Mouse (Mus musculus): ENCODE data around the gene Slfn5. TPM values are rescaled to one million over a fixed set of nuclear protein-coding genes. Genes with fewer than 3 reads are reported as not detected.
"Not testable (repeated sequence)": the region's sequence is repeated elsewhere in the genome, so short reads cannot be mapped to it uniquely, and the experiment has no call there.

The Slfn5 gene
- polyA plus RNA-seq (2012; rRNA removed): 1.4 and 2.6 TPM in 2 replicates

DNA sequence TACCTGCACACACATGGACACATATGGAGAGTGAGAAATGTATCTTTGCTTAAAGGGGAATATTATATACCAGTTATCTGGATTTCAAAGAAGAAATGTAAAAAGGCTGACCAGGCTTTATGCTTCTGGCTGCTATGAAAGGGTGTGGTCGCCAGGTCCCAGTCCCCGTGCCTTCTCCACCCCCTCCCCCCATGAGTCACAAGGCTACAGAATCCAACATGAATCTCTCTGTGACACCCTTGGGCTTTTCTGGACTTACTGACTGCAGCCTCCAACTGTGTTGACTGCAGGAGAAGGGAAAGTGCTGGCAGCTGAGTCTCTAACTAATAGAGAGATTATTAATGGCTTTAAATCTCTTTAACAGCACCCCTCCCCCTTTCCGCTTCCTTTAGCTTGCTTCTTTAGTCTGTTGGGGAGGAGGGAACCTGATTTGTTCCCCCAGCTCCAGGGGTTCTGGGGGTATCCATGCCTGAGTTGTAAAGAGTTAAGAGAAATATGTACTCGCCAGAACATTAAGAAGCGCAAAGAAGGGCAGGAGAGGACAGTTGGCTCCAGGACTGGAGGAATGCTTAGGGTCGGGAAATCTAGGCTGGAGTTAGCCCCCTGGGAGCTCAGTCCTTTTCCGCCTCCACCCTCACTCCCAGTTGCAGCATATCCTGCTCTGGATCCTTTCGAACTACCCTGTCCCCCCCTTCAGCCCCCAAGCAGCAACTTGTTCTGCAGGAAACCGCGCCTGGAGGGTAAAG, at the start of gene Slfn5:
Gene Slfn5, plus strand, starts transcription at position 614 of the 746 bp plus-strand sequence.
- no peak for DNase-seq (ENCODE audit: low read depth, low spot score)
- WGBS: 13% methylated on average over 10 of the region's 10 CpGs

GRCm38 (mm10) chr11:82901606-82902310, 49.4 kb upstream of the Slfn5 start:
- 92% methylated on average over 20 of the region's 20 CpGs for WGBS
- no peak for DNase-seq (ENCODE audit: low read depth, low spot score)

DNA sequence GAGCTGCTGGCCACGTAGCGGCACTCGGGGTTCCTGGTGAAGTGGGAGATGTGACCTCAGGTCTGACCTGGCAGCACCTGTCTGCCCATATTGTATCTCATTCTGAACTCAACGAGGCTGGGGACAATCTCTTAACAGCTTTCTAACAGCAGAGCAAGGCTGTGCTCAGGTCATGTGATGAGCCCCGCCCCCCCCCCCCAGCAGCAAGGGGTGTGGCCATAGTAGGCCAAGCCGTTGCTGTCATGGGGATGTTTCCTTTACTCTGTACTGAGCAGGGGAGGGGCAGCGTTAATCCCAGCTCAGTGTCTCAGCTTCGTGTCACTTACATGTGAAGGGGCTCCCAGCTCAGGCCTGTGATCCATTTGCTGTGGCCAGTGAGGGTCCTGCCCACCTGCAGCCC, 46.2 kb upstream of the Slfn5 start:
- WGBS: 55% methylated on average over 8 of the region's 8 CpGs
- no peak for DNase-seq (ENCODE audit: low read depth, low spot score)

DNA sequence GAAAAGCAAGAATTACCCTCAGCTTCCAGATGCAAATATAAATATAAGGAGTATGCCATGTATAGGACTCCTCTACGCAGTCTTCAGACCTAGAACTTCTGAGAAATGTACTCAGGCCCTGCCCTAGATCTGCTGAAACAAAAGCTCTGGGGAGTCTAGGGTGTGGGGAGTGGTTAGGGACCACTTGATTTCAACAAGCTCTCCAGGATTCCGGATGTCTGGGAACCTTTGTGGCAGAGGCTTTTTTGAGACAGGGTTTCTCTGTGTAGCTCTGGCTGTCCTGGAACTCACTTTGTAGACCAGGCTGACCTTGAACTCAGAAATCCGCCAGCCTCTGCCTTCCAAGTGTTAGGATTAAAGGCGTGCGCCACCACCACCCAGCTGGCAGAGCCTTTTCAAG, 45.3 kb upstream of the Slfn5 start:
- DNase-seq (ENCODE audit: low read depth, low spot score): no peak
- WGBS: 92% methylated on average over 5 of the region's 5 CpGs

DNA sequence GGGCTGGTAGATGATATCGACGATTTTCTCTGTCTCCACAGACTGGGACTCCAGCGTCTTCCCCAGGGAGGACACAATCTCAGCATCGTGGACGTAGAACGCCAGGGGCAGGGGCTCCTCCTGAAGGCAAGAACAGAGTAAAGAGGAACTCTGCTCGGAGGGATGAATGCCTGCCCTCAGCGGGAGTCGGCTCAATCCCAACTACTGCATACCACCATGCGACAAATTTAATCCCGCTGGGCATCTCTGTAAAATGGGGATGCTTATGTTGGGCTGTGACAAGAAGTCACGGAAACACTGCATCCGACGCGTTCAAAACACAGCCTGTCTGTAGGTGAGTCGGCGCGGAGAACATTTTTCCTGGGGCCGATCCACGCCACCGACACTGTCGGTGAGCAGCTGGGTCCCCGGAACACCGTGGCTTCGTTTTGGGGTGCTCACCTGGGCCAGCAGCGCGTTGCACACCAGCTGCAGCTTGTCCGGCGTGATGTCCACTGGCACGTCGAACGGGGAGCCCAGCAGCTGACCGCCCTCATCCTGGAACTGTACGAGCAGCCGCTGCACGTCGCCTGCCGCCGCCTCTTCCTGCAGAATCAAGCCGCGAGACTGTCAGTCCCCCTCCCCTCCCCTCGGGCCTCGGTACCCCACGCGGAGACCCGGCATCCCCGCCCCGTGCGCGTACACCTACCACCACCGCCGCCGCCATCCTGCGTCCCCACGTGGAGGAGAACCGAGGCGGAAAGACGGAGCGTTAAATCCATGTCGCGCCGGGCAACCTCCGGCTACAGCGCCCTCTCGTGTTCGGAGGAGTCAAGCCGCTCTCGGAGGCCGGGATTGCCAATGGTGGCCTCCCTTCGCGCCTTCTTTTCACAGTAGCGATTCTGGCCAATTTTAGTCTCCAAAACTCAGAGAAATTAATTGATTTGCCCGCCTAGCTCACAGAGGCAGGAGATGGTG, 43.2 kb upstream of the Slfn5 start, which contains the start of gene Nle1:
Gene Nle1, minus strand, starts transcription at position 761 of the 957 bp plus-strand sequence.
- under 1% methylated on average over 73 of the region's 73 CpGs for WGBS
- DNase-seq (ENCODE audit: low read depth, low spot score): peak; percentile 68

DNA sequence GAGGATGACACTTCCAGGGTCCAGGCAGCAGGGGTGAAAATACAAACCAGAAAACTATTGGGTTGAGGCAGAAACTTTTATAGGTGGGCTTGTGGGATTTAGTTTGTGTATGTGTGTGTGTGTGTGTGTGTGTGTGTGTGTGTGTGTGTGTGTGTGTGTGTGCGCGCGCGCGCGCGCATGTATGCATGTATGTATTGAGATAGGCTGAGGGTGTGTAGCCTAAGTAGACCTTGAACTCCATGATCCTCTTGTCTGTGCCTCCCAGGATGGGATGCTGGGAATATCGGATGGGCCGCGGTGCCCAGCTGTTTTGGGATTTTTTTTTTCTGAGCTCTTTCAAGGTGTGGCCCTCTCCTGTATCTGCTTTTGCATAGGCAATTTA, 42.5 kb upstream of the Slfn5 start:
- 66% methylated on average over 10 of the region's 10 CpGs for WGBS
- DNase-seq (ENCODE audit: low read depth, low spot score): no peak

- no peak for DNase-seq (ENCODE audit: low read depth, low spot score)
- 88% methylated on average over 4 of the region's 4 CpGs for WGBS
Measured at GRCm38 (mm10) chr11:82910250-82910649, 40.9 kb upstream of the Slfn5 start, which contains the start of gene Unc45b. Gene Unc45b, plus strand, starts transcription at chr11:82910550.

DNA sequence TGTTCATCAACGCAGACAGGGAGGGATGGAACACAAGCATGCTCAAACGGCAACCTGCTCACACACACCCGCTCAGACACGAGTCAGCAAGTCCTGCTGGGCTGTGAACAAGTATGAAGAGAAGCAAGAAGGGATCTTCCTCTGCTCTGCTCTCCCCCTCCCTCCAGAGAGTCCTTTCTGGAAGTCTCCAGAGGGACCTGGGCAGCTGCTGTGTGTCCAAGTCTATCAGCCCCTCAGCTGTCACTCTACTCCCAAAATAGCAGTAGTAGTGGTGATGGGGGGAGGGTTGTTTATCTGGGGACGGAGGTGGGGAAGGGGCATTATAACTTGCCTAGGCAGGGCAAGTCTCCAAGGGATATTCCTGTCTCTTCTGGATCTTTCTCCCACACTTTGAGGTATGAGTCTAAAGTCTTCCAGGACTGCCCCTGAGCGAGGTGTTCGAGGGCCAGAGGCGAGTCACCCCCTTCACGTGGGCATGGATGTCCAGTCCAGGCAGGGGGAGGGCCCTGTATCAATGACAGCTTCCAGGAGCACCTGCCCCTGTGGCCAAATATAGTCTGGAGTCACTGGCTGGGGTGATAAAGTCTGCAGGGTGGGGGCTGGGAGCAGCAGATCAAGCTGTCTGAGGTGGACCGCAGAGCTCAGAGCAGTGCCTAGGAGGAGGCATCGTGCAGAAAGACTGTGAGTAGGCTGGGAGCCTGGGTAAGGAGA, 40.3 kb upstream of the Slfn5 start:
- WGBS: 68% methylated on average over 11 of the region's 11 CpGs
- DNase-seq (ENCODE audit: low read depth, low spot score): no peak

- WGBS: 7% methylated on average over 16 of the region's 16 CpGs
- peak; percentile 56 for DNase-seq (ENCODE audit: low read depth, low spot score)
Measured at GRCm38 (mm10) chr11:82914711-82915352, 36.3 kb upstream of the Slfn5 start.

GRCm38 (mm10) chr11:82920768-82921167, 30.4 kb upstream of the Slfn5 start:
- DNase-seq (ENCODE audit: low read depth, low spot score): no peak
- 48% methylated on average over 10 of the region's 10 CpGs for WGBS

DNA sequence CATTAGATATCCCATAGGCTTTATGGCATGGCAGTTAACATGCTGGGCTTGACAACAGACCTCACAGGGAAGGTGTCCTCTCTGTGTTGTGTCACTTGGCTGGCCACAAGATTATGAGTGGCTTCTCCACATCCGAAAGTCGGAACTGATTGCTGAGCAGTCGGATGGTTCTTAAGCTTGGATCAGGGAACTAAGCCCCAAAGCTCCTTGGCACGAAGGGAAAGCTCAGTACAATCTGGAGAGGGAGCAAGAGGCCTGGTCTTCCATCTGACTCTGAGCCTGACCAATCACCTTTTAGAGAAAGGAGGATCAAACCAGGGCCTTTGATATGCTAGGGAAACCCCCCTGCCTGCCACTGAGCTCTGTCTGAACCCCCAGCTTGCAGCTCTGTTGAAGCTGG, 29.5 kb upstream of the Slfn5 start:
- WGBS: 76% methylated on average over 4 of the region's 4 CpGs
- no peak for DNase-seq (ENCODE audit: low read depth, low spot score)

- not testable (repeated sequence) for DNase-seq (ENCODE audit: low read depth, low spot score)
- WGBS: 63% methylated on average over 6 of the region's 6 CpGs
Measured at GRCm38 (mm10) chr11:82923910-82924309, 27.2 kb upstream of the Slfn5 start.

DNA sequence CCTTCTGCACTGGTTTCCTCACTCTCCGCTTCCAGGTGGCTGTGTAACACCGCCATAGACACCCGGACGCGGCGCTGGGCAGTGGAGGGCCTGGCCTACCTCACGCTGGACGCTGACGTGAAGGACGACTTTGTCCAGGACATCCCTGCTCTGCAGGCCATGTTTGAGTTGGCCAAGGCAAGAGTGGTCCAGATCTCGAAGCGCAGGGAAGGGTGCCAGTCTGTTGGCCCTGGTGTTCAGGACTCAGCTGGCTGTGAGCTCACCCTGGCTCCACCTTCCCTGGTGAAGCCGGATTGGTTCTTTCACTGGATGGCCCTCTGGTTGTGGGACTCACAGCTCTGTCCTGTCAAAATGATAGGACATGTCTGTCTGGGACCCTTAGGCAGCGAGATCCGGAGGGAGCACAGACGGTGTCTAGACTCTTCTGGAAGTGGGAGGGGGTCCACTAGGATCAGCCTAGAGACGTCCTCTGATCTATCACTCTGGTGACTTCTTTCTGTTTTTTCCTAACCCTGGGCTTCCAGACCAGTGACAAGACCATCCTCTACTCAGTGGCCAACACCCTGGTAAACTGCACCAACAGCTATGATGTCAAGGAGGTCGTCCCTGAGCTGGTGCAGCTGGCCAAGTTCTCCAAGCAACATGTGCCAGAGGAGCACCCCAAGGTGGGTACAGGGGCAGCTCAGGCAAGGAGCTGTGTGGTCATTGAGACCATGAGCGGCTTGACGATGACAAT, 22.1 kb upstream of the Slfn5 start:
- WGBS: 39% methylated on average over 20 of the region's 20 CpGs

DNA sequence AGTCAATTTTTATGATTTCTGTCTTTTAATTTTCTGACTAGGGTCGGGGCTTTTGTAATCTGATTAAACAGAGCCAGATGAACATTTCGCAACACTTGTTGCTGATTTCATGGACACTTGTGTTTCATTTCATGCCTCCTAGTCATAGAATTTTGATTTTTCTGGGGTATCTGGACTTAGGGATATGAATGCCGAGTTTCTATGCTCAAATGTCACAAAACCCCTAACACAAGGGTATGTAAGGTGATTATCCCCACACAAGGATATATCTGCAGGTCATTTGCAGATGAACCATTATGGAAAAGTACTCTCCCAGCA, 21.6 kb upstream of the Slfn5 start:
- 41% methylated on average over 3 of the region's 3 CpGs for WGBS
- DNase-seq (ENCODE audit: low read depth, low spot score): no peak

More for the DNA sequence above, 22.1 kb upstream of the Slfn5 start:
- no peak for DNase-seq (ENCODE audit: low read depth, low spot score)

- 6% methylated on average over 85 of the region's 85 CpGs for WGBS
- DNase-seq (ENCODE audit: low read depth, low spot score): not testable (repeated sequence)
Measured at GRCm38 (mm10) chr11:82930391-82930955, 20.7 kb upstream of the Slfn5 start.

GRCm38 (mm10) chr11:82931161-82931560, 20.0 kb upstream of the Slfn5 start:
- WGBS: 4% methylated on average over 59 of the region's 63 CpGs
- not testable (repeated sequence) for DNase-seq (ENCODE audit: low read depth, low spot score)

DNA sequence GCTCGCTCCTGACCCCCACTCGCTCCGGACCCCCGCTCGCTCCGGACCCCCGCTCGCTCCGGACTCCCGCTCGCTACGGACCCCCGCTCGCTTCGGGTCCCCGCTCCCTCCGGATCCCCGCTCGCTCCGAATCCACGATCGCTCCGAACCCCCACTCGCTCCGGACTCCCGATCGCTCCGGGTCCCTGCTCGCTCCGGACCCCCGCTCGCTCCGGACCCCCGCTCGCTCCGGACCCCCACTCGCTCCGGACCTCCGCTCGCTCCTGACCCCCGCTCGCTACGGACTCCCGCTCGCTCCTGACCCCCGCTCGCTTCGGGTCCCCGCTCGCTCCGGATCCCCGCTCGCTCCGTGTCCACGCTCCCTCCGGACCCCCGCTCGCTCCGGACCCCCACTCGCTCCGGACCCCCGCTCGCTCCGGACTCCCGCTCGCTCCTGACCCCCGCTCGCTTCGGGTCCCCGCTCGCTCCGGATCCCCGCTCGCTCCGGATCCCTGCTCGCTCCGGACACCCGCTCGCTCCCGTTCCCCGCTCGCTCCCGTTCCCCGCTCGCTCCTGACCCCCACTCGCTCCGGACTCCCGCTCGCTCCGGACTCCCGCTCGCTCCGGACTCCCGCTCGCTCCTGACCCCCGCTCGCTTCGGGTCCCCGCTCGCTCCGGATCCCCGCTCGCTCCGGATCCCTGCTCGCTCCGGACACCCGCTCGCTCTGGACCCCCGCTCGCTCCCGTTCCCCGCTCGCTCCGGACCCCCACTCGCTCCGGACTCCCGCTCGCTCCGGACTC, 19.3 kb upstream of the Slfn5 start:
- 2% methylated on average over 118 of the region's 119 CpGs for WGBS
- not testable (repeated sequence) for DNase-seq (ENCODE audit: low read depth, low spot score)

Measured in large intestine, adult 2 months (tissue).